Mouse (Mus musculus) ovary, postnatal 36 days (tissue): ENCODE results near the gene Tlx2.

ENCODE experiments used
- DNase-seq: peaks from one replicate; pipeline ENCODE4 v3.0.0; 2022; ENCODE audit warnings: low spot score, mixed read lengths

The Tlx2 gene

DNA sequence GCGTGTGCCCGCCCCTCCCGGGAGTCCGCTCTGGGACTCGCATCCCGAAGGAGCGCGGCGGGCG is at the start of gene Tlx2:
Gene Tlx2 (minus strand): TSS at position 47 of the 64 bp plus-strand sequence.
- no peak for DNase-seq

DNA sequence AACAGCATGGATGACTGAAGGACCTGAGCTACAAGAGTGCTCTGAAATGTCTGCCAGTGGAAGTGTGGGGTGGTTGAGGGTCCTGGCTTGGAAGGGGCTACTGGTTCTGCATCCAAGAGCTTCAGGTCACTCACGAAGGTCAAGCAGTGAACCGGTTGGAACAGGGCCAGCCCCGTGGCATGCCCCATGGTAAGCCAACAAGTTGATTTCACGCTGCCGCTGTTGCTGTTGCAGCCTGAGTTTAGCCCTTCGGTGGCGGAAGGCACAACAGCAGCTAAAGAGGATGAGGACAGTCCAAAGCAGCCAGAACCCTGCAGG is 49.6 kb upstream of the Tlx2 start:
- DNase-seq: peak; percentile 42

DNA sequence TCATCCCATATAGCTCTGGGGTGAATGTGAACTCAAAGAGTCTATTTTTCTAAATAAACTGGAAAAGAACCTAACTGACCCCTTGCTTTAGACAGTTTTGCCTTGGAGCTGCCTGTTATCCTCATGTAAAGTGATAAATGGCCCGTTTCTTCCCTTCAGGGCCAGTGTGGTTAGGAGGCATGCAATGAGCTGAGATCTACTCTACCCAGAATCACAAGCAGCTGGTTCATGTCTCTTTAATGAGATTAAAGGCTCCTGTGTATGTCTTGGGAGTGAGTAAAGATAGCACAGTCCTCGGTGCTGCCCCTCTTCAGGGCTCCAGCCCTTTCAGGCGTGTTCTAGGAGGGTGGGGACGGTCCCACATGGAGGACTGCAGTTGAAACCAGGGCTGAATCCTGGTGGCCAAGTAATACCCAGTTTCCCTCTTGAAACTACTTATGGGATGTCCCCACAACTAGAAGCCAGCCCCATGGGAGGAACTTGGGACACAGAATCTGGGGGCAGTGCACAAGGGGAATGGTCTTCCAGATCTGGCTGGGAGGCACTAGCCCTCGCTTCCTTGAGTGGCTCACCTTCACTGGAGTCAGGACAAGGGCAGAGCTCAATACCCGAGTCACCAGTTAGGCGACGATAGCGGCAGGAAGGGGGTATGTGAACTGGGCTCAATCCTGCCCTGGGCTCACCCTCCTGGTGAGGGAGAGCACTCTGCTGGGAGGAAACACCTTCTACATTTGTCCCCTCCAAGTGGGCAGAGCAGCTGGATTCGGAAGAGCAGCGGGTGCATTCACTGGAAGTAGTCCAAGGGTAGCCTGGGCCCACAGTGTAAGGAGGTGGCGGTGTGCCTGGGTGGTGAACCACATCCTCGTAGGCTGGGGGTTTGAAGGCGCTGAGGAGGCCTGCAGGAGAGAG is 49.0 kb upstream of the Tlx2 start:
- DNase-seq: peak; percentile 19

DNA sequence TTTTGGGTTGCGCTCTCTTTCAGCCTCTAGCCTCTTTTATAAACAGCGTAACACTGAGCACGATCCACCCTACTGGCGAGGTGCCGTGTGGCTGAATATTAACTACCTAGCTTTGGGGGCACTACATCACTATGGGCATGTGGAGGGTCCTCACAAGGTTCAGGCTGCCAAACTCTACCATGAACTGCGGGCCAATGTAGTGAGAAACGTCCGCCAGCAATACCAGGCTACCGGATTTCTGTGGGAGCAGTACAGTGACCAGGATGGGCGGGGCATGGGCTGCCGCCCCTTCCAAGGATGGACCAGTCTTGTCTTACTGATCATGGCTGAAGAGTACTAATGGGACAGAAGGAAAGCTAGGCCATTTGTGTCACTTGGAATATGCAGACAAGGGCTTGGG is 48.3 kb upstream of the Tlx2 start:
- DNase-seq: no peak

DNA sequence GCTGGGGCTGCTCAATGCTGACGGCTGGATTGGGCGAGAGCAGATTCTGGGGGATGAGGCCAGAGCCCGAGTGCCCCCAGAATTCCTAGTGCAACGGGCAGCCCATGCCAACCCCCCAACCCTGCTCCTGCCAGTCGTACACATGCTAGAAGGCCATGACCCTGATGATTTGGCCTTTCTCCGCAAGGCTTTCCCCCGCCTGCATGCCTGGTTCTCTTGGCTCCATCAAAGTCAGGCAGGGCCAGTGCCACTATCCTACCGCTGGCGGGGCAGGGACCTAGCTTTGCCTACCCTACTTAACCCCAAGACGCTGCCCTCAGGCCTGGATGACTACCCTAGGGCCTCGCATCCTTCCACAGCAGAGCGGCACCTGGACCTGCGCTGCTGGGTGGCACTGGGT is 47.5 kb upstream of the Tlx2 start:
- DNase-seq: peak; percentile 24

DNA sequence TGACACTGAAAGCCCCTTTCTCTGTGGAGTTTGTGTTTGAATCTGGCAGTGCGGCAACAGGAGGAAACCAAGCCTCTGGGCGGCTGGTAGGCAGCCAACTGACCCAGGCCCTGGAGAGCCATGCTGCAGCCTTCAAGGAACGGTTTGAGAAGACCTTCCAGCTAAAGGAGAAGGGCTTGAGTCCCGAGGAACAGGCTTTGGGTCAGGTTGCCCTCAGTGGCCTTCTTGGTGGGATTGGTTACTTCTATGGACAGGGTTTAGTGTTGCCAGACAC is 47.0 kb upstream of the Tlx2 start:
- no peak for DNase-seq

DNA sequence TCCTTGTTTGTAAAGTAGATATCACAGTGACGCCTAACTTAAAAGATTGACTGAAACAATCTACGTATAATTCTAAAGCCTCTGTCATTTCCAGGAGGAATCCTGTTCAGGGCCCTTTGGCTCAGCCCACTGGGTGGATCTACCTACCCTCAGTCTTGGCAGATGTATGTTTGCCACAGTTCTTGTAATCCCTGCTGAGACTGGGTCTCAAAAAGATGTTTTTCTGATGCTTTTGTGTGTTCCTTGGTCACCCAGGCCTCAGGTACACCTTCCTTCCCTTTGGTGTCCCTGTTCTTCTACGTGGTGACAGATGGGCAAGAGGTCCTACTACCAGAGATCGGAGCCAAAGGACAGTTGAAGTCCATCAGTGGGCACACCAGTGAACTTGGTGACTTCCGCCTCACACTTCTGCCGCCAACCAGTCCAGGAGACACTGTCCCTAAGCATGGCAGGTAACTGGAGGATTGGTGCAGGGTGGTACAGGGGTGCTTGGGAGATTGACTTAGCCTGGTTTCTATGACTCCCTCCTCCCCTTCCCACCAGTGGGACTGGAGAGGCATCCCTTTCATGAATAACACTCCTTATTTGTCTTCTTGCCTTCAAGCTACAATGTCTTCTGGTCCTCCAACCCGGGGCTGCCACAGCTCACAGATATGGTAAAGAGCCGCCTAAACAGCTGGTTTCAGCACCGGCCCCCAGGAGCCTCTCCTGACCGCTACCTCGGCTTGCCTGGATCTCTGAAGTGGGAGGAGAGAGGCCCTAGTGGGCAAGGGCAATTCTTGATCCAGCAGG is 46.5 kb upstream of the Tlx2 start:
- DNase-seq: no peak

DNA sequence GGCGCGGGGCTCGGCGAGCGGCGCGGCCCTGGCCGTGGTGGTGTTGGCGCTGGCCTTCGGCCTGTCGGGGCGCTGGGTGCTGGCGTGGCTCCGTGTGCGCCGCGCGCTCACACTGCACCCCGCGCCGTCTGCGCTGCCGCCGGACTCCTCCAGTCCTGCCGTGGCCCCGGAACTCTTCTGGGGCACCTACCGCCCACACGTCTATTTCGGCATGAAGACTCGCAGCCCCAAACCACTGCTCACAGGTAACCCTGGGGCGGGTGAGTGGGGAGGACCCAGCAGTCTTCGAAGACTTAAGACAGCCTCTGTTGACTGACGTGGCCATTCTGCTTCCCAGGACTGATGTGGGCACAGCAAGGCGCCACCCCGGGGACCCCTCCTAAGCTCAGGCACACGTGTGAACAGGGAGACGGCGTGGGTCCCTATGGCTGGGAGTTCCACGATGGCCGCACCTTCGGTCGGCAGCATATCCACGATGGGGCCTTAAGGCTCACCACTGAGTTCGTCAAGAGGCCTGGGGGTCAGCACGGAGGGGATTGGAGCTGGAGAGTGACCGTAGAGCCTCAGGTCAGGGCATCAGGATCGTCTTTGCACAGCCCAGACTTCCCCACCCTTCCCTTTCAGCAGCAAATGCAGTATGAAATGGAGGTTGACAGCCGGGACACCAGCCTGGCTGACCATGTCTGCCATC is 45.7 kb upstream of the Tlx2 start:
- no peak for DNase-seq

DNA sequence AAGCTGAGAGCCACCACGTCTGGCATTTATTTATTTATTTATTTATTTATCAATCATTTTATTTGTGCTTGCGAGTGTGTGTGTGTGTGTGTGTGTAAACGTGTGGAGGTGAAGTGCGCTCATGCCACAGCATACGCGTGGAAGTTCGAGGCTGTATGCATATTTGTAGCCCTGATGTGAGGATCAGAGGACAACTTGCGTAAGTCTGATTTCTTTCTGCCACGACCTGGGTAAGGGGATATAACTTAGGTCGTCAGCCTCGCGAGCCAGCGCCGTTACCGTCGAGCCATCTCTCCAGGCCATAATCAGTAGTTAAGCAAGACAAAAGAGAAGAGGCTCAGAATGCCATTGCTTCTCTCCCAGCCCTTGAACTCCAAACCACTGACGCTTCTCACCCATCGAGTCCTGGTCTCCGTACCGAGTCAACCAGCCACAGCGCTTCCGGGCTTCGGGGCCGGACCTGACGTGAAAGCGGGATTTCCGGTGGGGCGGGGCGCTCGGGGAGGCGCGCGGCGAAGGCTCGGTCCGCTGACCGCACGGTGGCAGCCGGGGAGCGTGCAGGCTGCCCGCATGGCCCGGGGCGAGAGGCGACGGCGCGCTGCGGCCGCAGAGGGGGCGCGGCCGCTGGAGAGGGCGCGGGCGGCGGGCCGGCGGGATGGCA is 45.0 kb upstream of the Tlx2 start, which contains the start of gene Mogs:
Gene Mogs (plus strand): TSS at position 486 of the 661 bp plus-strand sequence.
- peak; percentile 95 for DNase-seq

DNA sequence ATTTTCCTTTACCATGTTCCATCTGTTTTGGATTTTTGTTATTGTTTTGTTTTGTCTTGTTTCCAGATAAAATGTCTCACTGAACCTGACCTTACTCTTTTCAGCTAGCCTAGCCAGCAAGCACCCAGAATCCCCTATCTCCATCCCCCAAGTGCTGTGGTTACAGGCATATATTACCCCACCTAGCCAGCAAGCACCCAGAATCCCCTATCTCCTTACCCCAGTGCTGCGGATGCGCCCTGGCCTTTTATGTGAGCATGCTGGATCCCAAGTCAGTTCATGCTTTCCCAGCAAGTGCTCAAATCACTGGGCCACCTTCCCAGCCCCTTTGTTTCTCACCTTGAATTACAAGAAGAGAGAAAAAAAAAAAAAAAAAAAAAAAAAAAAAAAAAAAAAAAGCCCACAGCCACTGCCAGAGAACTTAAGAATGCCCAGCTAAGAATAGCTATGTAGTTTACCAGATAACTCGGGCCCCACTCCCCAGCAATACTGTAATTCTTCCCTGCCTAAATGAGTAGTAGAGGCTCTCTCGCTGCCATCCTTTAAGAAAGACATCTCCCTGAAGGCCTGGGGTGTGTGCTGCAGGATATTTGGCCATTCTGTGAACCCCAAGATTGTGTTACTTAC is 41.5 kb upstream of the Tlx2 start:
- DNase-seq: no peak

DNA sequence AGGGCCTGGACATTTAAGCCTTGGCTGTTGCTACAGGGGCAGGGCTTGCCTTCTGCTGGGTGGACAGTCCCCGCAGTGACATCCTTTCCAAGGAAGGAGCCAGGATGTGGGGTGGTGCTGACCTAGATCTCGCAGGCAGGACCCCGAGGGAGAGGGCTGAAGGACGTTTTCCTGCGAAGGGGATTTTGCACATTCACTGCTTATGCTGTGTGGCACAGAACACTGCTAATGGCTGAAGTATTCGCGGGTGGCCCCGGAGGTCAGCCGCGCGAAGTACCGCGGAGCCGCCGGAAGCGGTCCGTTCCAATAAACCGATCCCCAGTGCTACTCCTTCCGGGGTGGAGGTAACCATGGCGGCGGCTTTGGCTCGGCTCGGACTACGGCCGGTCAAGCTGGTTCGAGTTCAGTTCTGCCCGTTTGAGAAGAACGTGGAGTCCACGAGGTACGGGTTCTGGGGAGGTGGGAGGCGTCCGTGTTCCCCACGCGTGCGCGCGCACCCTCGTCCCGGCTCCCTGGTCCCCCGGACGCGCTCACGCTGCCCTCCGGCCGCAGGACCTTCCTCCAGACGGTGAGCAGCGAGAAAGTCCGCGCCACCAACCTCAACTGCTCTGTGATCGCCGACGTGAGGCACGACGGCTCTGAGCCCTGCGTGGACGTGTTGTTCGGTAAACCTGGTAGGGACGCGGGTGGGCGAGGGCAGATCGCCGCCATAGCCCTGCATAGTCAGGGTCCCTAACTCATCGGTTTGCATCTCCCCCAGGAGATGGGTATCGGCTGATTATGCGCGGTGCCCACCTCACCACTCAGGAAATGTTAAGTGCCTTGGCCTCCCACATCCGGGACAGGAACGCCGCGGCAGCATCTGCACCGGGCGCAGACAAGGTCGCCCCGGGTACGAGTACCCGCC is 38.9 kb upstream of the Tlx2 start, which contains the start of gene Mrpl53:
Gene Mrpl53 (plus strand): TSS at position 279 of the 907 bp plus-strand sequence.
- peak; percentile 81 for DNase-seq

DNA sequence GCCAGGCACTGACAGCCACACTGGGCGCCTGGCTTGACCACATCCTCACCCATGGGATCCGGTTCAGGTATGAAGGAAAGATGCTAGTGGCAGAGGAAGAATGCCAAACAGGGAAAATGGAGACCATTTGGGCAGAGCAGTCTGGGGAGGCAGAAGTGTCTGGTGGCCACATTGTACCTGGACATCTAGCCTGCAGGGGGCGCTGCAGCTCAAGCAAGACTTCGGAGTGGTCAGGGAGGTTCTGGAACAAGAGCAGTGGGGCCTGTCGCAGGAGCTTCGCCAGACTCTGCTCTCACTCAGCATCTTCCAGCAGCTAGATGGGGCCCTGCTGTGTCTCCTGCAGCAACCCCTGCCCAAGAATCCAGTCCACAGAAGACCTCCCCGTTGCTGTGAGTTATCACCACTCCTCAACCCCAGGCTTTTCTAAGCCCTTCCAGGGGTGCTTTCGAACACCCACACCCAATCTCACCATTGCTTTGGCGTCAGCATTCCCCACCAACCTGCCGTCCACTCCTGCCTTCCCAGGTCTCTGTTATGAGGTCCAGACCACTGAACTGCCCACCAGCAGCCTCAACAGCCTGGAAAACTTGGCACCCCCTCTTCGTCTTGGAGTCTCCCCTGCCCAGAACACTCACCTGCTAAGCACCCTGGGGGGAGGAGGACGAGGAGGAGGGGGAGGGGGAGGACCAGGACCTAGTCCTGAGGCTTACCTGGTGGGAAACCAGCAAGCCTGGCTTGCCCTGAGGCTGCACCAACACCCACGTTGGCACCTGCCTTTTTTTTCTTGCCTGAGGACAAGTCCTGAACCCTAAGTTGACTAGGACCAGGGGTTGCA is 37.7 kb upstream of the Tlx2 start:
- peak; percentile 77 for DNase-seq

DNA sequence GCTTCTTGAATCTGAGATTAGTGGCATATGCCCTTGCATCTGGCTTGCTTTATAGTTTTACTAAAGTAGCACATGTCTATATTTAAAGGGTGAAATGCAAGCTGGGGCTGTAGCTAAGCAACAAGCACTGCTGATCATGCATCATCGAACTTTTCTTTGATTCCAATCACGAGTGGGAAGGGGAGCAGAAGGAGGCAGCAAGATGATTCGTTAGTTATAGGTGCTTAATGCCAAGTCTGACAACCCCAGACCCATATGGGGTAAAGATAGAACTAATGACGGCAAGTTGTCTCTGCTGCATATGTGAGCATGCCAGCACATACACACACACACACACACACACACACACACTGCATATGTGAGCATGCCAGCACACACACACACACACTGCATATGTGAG is 34.1 kb upstream of the Tlx2 start:
- DNase-seq: no peak

DNA sequence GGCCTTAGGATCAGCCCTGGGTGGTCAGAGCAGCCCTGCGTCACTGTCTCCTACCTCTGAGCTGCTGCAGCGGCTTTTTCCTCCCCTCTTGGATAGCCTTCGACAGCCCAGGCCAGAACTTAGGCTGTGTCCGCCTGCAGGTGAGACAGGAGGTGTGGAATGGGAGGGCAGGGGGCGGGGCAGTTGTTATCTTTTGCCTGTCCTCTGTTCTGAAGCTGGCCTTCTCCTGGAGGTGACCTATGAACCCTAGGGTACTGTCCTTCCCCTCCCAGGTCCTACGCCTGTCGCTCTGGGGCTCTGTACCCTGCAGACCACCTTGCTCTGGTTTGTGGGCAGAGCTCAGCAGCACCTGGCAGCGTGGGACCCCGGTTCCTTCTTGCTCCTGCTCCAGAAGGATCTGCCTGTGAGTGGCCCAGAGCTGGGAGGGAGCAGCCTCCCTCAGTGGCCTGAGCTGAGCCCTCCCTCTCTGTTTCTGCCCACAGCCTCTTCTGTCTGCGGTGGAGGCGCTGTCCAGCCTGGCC is 33.1 kb upstream of the Tlx2 start:
- no peak for DNase-seq

DNA sequence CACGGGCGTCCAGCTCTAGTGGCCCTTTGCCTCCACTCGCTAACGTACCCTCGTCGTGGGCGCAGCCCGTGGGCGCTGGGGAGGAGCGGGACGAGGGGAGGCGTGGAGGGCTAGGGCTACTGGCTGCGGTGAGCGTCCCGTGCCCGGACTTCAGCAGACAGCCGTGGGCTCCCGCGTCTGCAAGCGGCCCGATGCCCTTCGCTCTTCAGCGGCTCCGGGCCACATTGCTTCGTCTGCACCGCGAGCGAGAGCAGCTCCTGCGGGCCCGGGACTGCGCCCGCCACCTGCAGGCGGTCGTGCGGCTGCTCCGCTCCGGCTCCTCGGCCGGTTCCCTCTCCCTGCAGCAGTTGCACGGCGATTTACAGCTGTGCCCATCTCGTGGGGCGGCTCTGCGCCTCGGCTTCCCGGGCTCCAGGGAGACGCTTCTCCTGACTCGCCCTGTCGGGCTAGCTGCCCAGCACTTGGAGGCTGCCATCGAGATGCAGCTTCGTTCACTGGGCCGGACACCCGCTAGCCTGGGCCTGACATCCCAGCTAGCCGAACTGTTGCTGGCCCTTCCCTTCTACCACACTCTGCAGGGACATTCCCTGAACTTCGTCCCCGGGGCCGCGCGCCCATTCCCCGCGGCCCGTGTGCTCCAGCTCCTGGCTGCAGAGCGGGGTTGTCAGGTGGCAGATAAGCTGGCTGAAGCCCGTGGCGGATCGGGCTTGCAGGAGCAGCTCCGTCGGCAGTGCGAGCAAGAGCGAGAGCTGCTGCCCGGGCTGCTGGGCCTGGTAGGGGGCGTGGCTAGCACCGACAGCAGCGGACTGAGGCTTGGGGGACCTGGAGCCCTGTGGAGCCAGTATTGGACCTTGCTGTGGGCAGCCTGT is 31.8 kb upstream of the Tlx2 start:
- peak; percentile 73 for DNase-seq

DNA sequence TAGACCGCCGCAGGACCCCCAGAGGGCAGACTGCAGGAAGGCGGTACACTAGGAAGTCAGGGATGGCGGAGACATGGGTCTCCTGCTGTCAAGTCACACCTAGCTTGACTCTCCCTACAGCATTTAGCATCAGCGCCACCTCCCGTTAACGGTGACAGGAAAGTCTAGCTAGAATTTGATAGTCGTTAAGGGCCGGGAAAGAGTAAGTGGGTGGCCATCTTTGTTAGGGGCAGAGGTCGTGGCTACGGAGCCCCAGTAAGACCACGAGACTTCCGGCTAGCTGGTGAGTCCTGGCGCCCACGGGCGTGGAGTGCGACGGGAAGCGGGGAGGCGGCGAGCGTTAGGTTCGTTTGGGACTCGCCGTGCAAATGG is 31.2 kb upstream of the Tlx2 start, which contains the start of the genes Ccdc142 and Gm42688:
Gene Ccdc142 (plus strand): TSS at position 286 of the 372 bp plus-strand sequence.
Gene Gm42688 (plus strand): TSS at position 302 of the 372 bp plus-strand sequence.
- DNase-seq: peak; percentile 87

DNA sequence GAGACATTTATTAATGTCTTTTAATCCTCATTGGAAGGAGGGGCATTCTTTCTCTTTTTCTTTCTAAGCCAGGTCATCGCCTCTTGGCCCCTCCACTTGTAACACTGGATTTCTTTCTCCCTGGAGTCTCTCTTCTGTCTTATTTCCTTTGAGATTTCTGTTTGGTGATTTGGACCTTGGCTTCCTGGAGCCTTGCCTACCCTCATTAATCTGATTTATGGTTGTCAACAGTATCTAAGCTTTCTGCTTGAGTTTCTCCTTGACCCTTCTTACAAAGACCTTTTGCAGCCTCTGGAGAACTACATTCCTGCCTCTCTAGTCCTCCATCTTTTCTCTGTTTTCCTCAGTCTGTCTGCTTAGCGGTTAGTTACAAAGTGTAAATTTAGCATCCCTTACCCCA is 28.3 kb upstream of the Tlx2 start:
- no peak for DNase-seq

DNA sequence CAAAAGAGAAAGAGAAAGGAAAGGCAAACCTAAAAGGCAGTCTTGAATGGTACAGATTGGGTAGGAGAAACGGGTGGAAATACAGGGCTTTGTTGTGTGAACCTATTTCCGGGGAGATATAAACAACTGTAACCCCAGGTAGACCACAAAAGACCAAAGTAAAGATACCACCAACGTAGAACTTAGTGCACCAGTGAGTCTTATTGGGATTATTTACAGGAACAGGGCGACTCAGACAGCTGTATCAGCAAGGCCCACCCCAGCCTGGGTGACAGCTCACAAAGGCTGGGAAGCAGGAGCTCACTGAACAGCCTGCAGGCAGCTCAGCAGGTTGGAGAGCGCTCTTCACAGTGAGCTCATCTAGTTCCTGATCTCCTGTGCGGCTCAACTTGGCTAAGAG is 25.9 kb upstream of the Tlx2 start:
- no peak for DNase-seq
